Mouse (Mus musculus) lung, adult 2 months (tissue): Measurements from ENCODE around the gene Brd9.

ENCODE experiments used
- CTCF ChIP-seq: fragments of 200-500 bp; IDR thresholded peaks from 2 replicates; pipeline ENCODE4 v1.5.1; 2011; ENCODE audit warnings: mild to moderate bottlenecking, low read length, control low read depth; ENCODE audit not compliant: insufficient read depth
- POLR2A ChIP-seq: fragments of 200-500 bp; IDR thresholded peaks from 2 replicates; pipeline ENCODE4 v1.6.1; 2011; ENCODE audit warnings: low read depth, mild to moderate bottlenecking, control low read depth, low read length, borderline replicate concordance; ENCODE audit errors: extremely low read depth

GRCm38 (mm10) chr13:74008948-74009718, 71.5 kb downstream of the Brd9 start, which contains the start of gene Tppp:
- peak; percentile 69; the same call in 1 of the 2 replicates for TF ChIP-seq POLR2A
- TF ChIP-seq CTCF, result no peak
